Mouse (Mus musculus) embryo, embryonic 11 days (tissue): ENCODE results near the gene Snrpn.
"Not testable (repeated sequence)": the region's sequence is repeated elsewhere in the genome, so short reads cannot be mapped to it uniquely, and the experiment has no call there.

Source experiments
- DNase-seq: peaks from one replicate; pipeline ENCODE4 v3.0.0-alpha.2; 2015

Gene Snrpn

DNA sequence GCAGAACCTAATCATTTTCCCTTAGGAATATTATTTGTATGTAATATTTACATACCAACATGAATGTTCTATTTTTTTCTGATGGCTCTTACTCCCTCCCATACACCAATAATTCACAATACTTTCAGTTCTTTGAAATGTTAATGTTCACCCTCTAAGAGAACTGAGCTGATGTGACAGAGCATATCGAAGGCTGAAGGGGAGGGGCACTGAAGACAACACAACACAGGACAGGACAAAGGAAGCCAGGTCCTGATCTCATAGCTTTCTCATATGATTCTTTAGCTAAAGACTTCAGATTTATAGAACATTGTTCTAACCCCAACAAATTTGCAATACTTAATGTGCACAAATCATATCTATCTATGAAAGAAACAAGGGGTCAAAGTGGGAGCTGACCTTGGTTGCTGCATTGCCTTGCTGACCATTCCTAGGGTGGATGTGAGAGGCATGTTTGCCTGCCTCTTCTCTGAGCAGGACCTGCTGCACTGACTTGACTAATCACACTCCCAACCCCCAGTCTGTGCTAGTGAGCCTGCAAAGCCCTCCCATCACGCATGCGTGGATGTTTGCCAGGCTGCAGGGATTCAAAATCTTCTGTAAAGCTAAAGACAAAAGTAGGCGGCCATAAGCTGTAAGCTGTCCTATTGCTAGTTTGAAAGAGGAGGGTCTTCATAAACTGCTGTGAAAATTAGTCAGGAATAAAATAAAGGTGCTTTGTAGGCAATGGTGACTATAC lies at the start of gene Snrpn:
TSS of gene Snrpn (minus strand) at position 478 of the 739 bp plus-strand sequence.
- peak; percentile 2 for DNase-seq

GRCm38 (mm10) chr7:60170250-60171185 lies 30.5 kb upstream of the Snrpn start:
- peak; percentile 53 for DNase-seq

DNA sequence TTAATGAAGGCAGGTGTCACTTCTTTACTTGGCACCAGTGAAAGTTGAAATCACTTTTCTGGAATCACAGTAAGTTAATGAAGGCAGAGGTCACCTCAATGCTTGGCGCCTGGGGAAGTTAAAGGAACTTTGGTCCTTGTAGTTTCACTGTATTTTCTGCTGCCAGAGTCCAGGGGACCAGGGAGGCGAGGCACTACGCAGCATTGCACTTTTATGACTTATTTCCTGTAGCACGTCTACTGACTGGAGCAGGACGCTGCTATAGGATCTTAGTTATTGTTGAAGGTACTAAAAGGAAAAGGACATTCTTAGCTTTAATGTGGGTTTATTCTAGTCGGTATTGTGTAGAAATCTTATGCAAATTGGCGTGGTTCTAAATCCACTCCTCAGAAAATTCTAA lies 14.7 kb downstream of the Snrpn start:
- no peak for DNase-seq

DNA sequence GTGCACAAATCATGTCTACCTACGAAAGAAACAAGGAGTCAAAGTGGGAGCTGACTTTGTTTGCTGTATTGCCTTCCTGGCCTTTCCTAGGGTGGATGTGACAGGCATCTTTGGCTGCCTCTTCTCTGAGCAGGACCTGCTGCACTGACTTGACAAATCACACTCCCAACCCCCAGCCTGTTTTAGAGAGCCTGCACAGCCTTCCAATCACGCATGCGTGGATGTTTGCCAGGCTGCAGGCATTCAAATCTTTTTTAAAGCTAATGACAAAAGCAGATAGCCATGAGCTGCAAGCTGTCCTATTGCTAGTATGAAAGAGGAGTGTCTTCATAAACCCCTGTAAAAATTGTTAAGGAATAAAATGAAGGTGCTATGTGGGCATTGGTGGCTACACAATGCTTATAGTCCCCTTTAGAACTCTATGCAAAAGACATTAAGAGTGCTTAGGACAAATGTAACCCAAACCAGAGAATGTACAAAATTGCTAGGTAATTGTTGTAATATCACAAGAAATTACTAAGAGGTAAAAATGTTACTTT lies 16.9 kb downstream of the Snrpn start:
- DNase-seq = not testable (repeated sequence)

GRCm38 (mm10) chr7:60122434-60123085 lies 17.5 kb downstream of the Snrpn start:
- DNase-seq = no peak

DNA sequence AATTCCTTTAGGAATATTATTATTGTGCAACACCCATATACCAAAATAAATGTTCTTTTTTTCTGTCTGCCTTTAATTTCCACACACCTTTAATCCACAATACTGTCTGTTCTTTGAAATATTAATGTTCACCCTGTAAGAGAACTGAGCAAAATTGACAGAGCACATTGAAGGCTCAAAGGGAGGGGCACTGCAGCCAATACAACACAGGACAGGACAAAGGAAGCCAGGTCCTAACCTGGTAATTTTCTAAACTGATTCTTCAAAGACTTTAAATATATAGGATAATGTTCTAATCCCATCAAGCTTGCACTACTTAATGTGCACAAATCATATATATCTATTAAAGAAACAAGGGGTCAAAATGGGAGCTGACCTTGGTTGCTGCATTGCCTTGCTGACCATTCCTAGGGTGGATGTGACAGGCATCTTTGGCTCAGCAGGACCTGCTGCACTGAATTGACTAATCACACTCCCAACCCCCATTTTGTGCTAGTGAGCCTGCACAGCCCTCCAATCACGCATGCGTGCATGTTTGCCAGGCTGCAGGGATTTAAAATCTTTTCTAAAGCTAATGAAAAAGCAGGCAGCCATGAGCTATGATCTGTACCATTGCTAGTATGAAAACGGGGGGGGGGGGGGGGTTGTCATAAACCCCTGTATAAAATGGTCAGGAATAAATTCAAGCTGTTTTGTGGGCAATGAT lies 42.7 kb downstream of the Snrpn start:
- peak; percentile 12 for DNase-seq

GRCm38 (mm10) chr7:60076301-60076700 lies 63.7 kb downstream of the Snrpn start:
- DNase-seq = no peak

DNA sequence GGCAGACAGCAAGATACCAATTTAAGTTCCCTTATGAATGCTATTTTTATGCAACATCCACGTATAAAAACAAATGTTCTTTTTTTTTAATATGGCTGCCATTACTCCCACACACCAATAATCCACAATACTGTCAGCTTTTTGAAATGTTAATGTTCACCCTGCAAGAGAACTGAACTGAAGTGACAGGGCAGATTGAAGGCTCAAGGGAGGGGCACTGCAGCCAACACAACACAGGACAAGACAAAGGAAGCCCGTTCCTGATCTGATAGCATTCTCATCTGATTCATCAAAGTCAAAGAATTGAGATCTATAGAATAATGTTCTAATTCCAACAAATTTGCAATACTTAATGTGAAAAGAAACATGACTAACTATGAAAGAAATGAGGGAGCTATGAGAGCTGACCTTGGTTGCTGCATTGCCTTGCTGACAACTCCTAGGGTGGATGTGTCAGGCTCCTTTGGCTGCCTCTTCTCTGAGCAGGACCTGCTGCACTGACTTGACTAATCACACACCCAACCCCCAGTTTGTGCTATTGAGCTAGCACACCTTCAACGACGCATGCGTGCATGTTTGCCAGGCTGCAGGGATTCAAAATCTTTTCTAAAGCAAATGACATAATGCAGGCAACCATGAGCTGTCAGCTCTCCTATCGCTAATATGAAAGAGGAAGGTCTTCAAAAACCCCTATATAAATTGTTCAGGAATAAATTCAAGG lies 92.4 kb downstream of the Snrpn start:
- no peak for DNase-seq

DNA sequence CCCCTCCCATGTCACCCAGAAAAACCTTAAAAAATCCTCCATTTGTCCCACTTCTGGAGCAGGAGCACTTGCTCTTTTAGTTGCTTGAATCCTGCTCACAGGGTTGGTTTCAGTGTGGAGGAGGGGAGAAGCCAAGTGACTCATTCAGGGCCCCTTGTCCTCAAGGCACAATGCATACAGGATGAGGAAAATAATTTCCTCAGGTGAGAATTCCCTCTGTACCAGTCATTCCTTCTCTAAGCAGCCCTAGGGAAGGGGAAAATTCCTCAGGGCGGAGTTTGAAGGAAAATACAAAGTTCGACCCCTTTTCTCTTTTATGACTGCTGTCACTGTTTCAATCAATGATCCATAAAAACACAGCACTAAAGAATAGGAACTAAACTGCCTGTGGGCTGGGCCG lies 126.8 kb downstream of the Snrpn start:
- no peak for DNase-seq

GRCm38 (mm10) chr7:60007727-60008360 lies 132.2 kb downstream of the Snrpn start:
- DNase-seq = peak; percentile 25

- no peak for DNase-seq
These were observed 133.8 kb downstream of the Snrpn start for GRCm38 (mm10) chr7:60006262-60006661.

DNA sequence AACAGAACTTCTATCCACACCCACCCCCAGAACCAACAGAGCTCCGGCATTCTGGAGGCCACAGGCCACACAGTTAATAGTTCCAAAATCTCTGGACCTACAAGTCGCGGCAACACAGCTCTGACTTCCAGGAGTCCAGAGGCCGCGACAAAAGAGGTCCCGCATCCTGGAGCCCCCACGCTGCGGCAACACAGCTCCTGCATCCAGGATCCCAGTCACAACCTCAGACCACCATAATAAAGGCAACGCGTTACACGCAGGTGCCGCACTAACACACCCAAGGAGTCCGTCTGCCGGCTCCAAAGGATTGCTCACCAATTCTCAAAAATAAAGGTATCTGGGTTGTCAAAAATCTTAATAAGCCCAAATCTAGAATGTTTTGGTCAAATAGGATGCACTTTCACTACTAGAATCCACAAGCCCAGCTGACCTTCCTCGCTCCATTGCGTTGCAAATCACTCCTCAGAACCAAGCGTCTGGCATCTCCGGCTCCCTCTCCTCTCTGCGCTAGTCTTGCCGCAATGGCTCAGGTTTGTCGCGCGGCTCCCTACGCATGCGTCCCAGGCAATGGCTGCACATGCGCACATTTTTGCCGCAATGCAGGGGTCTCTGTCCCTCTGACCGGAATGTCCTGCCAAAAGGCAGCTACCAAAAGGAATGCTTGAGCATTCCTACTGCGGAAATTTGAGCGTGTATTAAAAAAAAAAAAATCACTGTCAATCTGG lies 135.3 kb downstream of the Snrpn start, which contains the start of the genes Snurf and Gm38393:
TSS of gene Snurf (minus strand) at position 444 of the 725 bp plus-strand sequence.
TSS of gene Gm38393 (minus strand) at position 459 of the 725 bp plus-strand sequence.
- DNase-seq = peak; percentile 83

- peak; percentile 77 for DNase-seq
These were observed 136.0 kb downstream of the Snrpn start for GRCm38 (mm10) chr7:60003921-60004605.

DNA sequence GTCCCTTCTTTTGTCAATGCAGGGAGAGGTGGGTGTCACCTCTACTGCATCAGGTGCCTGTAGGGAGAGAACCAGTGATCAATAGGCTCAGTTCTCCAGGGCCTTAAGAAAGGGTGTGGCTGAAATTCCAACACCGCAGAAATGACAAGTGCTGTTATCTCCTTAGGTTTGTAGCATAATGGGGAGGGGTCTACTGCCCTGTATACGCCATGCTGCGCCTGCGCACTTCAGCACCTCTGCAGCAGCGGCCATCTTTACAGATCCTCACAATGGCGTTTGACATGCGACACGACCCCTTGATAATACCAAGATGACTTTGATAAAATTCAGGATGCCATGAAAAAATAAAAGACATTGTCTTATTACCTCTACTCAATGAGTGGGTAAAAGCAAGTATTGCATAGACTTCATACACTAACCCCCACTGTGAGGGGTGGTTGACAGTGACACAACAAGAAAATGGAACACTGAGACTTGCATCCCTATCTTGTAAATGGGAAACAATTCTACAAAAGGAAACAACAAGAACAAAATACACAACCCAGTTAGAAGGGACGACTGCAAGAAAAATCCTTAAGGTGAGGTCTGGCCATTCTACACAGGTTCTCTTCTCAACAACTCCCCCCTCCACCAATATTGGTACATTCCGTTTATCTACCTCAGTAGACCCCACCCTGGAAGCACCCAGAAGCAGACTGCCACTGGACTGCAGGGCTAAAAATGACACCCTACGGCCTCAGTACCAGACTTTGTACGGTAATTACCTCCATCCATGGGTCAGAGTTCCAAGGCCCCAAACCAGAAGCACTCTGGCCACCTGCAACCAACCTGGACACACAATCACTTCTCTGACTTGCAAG lies 136.8 kb downstream of the Snrpn start:
- peak; percentile 62 for DNase-seq

GRCm38 (mm10) chr7:59978646-59979045 lies 161.4 kb downstream of the Snrpn start:
- no peak for DNase-seq
